Mouse (Mus musculus) midbrain, embryonic 14.5 days (tissue): ENCODE measurements at regions not wholly inside any gene's neighbourhood (a gene's known extent, or its start where the extent isn't known, plus 50 kb on each side); places are given as distances from the start of the nearest gene placed in this dataset.
"Not testable (repeated sequence)": the region's sequence is repeated elsewhere in the genome, so short reads cannot be mapped to it uniquely, and the experiment has no call there.

Experiments used
- ATAC-seq: fragments of 200-750 bp; cut with Nextera tagmentation; 2 replicates; pipeline ENCODE4 v1.8.0; 2017; ENCODE audit warnings: moderate number of reproducible peaks, moderate library complexity; ENCODE audit not compliant: low FRiP score, low TSS enrichment
- DNase-seq: peaks from one replicate; pipeline ENCODE4 v3.0.0-alpha.2; 2015
- H3K27ac ChIP-seq: fragments of 300-500 bp; sonication (generic); replicated peaks from 2 replicates; pipeline ENCODE4 v1.5.1; 2014; ENCODE audit warnings: mild to moderate bottlenecking, low read depth, low read length, moderate library complexity
- H3K27me3 ChIP-seq: fragments of 300-500 bp; sonication (generic); 2 replicates; pipeline ENCODE4 v1.6.1; 2014; ENCODE audit warnings: low read length, control low read depth, mixed read lengths; ENCODE audit not compliant: control insufficient read depth, insufficient read depth
- H3K36me3 ChIP-seq: fragments of 300-500 bp; sonication (generic); 2 replicates; pipeline ENCODE4 v1.6.1; 2014; ENCODE audit warnings: low read length, control low read depth; ENCODE audit not compliant: control insufficient read depth, insufficient read depth
- H3K4me1 ChIP-seq: fragments of 300-500 bp; sonication (generic); 2 replicates; pipeline ENCODE4 v1.6.1; 2014; ENCODE audit warnings: mild to moderate bottlenecking, antibody characterized with exemption, low read length, control low read depth; ENCODE audit not compliant: control insufficient read depth, insufficient read depth
- H3K4me2 ChIP-seq: fragments of 300-500 bp; sonication (generic); 2 replicates; pipeline ENCODE4 v1.6.1; 2014; ENCODE audit warnings: mild to moderate bottlenecking, low read length, moderate library complexity
- H3K4me3 ChIP-seq: fragments of 300-500 bp; sonication (generic); replicated peaks from 2 replicates; pipeline ENCODE4 v1.5.1; 2014; ENCODE audit warnings: low read depth, low read length
- H3K9ac ChIP-seq: fragments of 300-500 bp; sonication (generic); replicated peaks from 2 replicates; pipeline ENCODE4 v1.6.1; 2014; ENCODE audit warnings: mild to moderate bottlenecking, low read length, moderate library complexity
- H3K9me3 ChIP-seq: fragments of 300-500 bp; sonication (generic); 2 replicates; pipeline ENCODE4 v1.6.1; 2016; ENCODE audit warnings: low read length, control low read depth, mixed read lengths; ENCODE audit not compliant: control insufficient read depth
- WGBS: fragments of 180-500 bp; shearing (Covaris S2); extraction: QIAGEN DNeasy Blood & Tissue Kit; methylation state at CpG from one replicate; pipeline ENCODE4 v1.1.7; 2014; 5-methylcytosine and 5-hydroxymethylcytosine counted together

DNA sequence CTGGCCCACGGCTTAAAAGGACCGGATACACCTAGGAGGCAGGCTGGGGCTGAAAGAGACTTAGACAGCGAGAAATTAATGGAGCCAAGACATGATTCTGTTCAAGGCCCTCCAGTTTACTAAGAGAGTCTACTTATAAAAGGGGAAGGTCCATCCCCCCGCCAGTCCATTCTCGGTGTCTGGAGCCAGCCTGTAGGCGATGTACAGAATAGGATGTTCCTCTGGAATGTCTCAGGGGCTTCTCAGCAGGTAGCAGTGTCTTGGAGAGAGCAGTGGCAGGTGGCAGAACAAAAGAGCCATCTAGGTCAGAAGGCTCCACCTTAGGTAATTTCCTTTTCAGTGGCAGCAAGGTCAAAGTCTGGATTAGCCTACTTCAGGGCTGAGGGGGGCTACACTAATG lies 221.3 kb downstream of the Sgo2b start:
- not testable (repeated sequence) for H3K27ac ChIP-seq, H3K36me3 ChIP-seq, DNase-seq, H3K4me3 ChIP-seq, ATAC-seq, H3K9me3 ChIP-seq, H3K27me3 ChIP-seq, H3K9ac ChIP-seq, H3K4me1 ChIP-seq, H3K4me2 ChIP-seq
- WGBS, result 90% methylated on average over 6 of the region's 6 CpGs
